Mouse (Mus musculus): Measurements from ENCODE around the gene Ccer1. TPM values are rescaled to one million over a fixed set of nuclear protein-coding genes. Genes with fewer than 3 reads are reported as not detected.
"Not testable (repeated sequence)": the region's sequence is repeated elsewhere in the genome, so short reads cannot be mapped to it uniquely, and the experiment has no call there.

Gene Ccer1
- polyA plus RNA-seq, 1 experiment from 2014 or later: not detected

- TF ChIP-seq CTCF (IDR thresholded peaks at IDR 0.05; ENCODE audit: low read depth) (no peak), EP300 (IDR thresholded peaks at IDR 0.05; ENCODE audit: low read depth) (no peak)
- Histone ChIP-seq H3K9ac (replicated peaks) (no peak overlapping the region), H3K27ac (ENCODE audit: low read depth) (no peak overlapping the region), H3K4me3 (ENCODE audit: low read depth, low read length) (no peak overlapping the region), H3K9me3 (ENCODE audit: low read length) (no peaks in the 10 kb centered on the region), H3K36me3 (replicated peaks; ENCODE audit: insufficient read depth, low read length) (no peaks in the 10 kb centered on the region), H3K4me1 (ENCODE audit: insufficient read depth) (no peaks in the 10 kb centered on the region), H3K27me3 (ENCODE audit: insufficient read depth, low read length) (no peaks in the 10 kb centered on the region), H3K4me2 (ENCODE audit: low read depth, low read length) (no peak overlapping the region)
- DNase-seq (no peak), ATAC-seq (no peak)
- WGBS (ENCODE audit: insufficient replicate concordance): 40% methylated on average over 1 of the region's 1 CpGs
Observed at GRCm38 (mm10) chr10:97725929-97726328, 33.1 kb downstream of the Ccer1 start.

- not testable (repeated sequence) for H3K9ac ChIP-seq (replicated peaks); H3K36me3 ChIP-seq (replicated peaks; ENCODE audit: insufficient read depth, low read length); DNase-seq; ATAC-seq; H3K4me1 ChIP-seq (ENCODE audit: insufficient read depth); H3K4me3 ChIP-seq (ENCODE audit: low read depth, low read length); H3K27ac ChIP-seq (ENCODE audit: low read depth); H3K9me3 ChIP-seq (ENCODE audit: low read length); H3K4me2 ChIP-seq (ENCODE audit: low read depth, low read length); H3K27me3 ChIP-seq (ENCODE audit: insufficient read depth, low read length)
Observed at GRCm38 (mm10) chr10:97726655-97727054, 33.8 kb downstream of the Ccer1 start, which contains the start of gene C030005K15Rik. Gene C030005K15Rik (minus strand): TSS chr10:97726755.

Other genes with a start within 250 kb of the Ccer1 start
- 153 and 157 TPM in 2 replicates for gene Dcn, start 213.4 kb upstream of the Ccer1 start, polyA plus RNA-seq (2015; fragmentation: Nextera tagmentation; extraction: Ambion mirVana)
- gene Lum, start 127.9 kb upstream of the Ccer1 start, polyA plus RNA-seq (2015; fragmentation: Nextera tagmentation; extraction: Ambion mirVana): 19.5 and 22.0 TPM in 2 replicates
- gene Kera, start 86.2 kb upstream of the Ccer1 start, polyA plus RNA-seq (2015; fragmentation: Nextera tagmentation; extraction: Ambion mirVana): not detected in 2 replicates
- not detected in 2 replicates for gene Epyc, start 49.0 kb upstream of the Ccer1 start, polyA plus RNA-seq (2015; fragmentation: Nextera tagmentation; extraction: Ambion mirVana)
- gene C030005K15Rik, start 33.7 kb downstream of the Ccer1 start, polyA plus RNA-seq (2015; fragmentation: Nextera tagmentation; extraction: Ambion mirVana): not detected in 2 replicates

Data from liver, postnatal 0 days (tissue).